ENCODE assay signal across 36 mouse cellular contexts in genomic region chrX:52030146-52030545, GRCm38 (mm10). TPM values are rescaled to one million over a fixed set of nuclear protein-coding genes. Genes with fewer than 3 reads are reported as not detected.
DNase-seq lines count a peak whose midpoint lies in the region; ATAC-seq lines count a peak whose summit lies in the region.
"Had no signal": no experiment of that assay in that cellular context is flagged by ENCODE, and none has a peak within 500 bp of the region (broad histone marks: within the 10 kb centered on the region; RNA-seq: fewer than 3 reads in every experiment).

No protein-coding gene starts in this region.

- H3K9ac ChIP-seq in heart, embryonic 11.5 days (ENCODE audit: low read depth, low read length) = no peak overlapping the region
- no peak overlapping the region for H3K9ac ChIP-seq in embryonic facial prominence, embryonic 13.5 days
- H3K9ac ChIP-seq: forebrain, postnatal 0 days; hindbrain, embryonic 15.5 days; liver, embryonic 13.5 days had no signal

- no peaks in the 10 kb centered on the region for H3K36me3 ChIP-seq in heart, embryonic 11.5 days (ENCODE audit: control insufficient read depth, insufficient read depth, low read length)
- H3K36me3 ChIP-seq in embryonic facial prominence, embryonic 13.5 days = no peaks in the 10 kb centered on the region
- H3K36me3 ChIP-seq: hindbrain, embryonic 10.5 days; hindbrain, embryonic 15.5 days; liver, embryonic 13.5 days had no signal

- H3K27me3 ChIP-seq in heart, embryonic 11.5 days (ENCODE audit: control insufficient read depth, insufficient read depth, low read length) = no peaks in the 10 kb centered on the region
- H3K27me3 ChIP-seq in embryonic facial prominence, embryonic 13.5 days = peaks cover 3% of the 10 kb centered on the region; the same call in 1 of the 2 replicates
- H3K27me3 ChIP-seq: CH12.LX; hindbrain, embryonic 15.5 days; liver, embryonic 13.5 days had no signal

- no peaks in the 10 kb centered on the region for H3K9me3 ChIP-seq in heart, embryonic 11.5 days (replicated peaks; ENCODE audit: control insufficient read depth, low read length)
- H3K9me3 ChIP-seq in embryonic facial prominence, embryonic 13.5 days = no peaks in the 10 kb centered on the region
- H3K9me3 ChIP-seq: hindbrain, embryonic 10.5 days; hindbrain, embryonic 15.5 days; liver, embryonic 13.5 days had no signal

- H3K27ac ChIP-seq in heart, embryonic 11.5 days (ENCODE audit: low read depth, low read length) = no peak overlapping the region
- H3K27ac ChIP-seq in embryonic facial prominence, embryonic 13.5 days = peak overlapping the region; percentile 83
- H3K27ac ChIP-seq: hindbrain, embryonic 10.5 days; hindbrain, embryonic 15.5 days; layer of hippocampus, adult 2 months; liver, embryonic 13.5 days; stomach, postnatal 0 days had no signal

- H3K4me3 ChIP-seq in heart, embryonic 11.5 days (ENCODE audit: low read depth, low read length) = no peak overlapping the region
- H3K4me3 ChIP-seq in embryonic facial prominence, embryonic 13.5 days = no peak overlapping the region
- H3K4me3 ChIP-seq: hindbrain, embryonic 10.5 days; hindbrain, embryonic 15.5 days; layer of hippocampus, adult 2 months; liver, embryonic 13.5 days had no signal

- DNase-seq in heart, postnatal 4 days = peak; percentile 13
- peak; percentile 8 for DNase-seq in NIH3T3 (ENCODE audit: low read depth)
- DNase-seq in gonadal fat pad, adult 2 months (ENCODE audit: low read depth) = peak; percentile 24
- DNase-seq in right cerebral cortex, adult 18-20 months = no peak
- no peak for DNase-seq in B cell, adult 2 months
- DNase-seq: adrenal gland, adult 8-10 months; cerebellum, adult 8-10 months; cerebellum, postnatal 36 days; forebrain, postnatal 0 days; heart, postnatal 10 days; kidney, adult 18-20 months; kidney, postnatal 36 days; liver, embryonic 13.5 days; lung, adult 18-20 months; lung, postnatal 10 days; midbrain, embryonic 14.5 days; thymus, adult 18-20 months; thymus, postnatal 25 days had no signal

- WGBS in heart, embryonic 11.5 days (ENCODE audit: insufficient replicate concordance) = 64% methylated on average over 7 of the region's 7 CpGs
- 41% methylated on average over 7 of the region's 7 CpGs for WGBS in embryonic facial prominence, embryonic 13.5 days

- no peak for ATAC-seq in heart, embryonic 11.5 days (replicated peaks; ENCODE audit: insufficient number of reproducible peaks, low FRiP score, low TSS enrichment)
- 0 out of 2 replicates have a peak, but pooled peaks have one; percentile 59 for ATAC-seq in embryonic facial prominence, embryonic 13.5 days (ENCODE audit: insufficient number of reproducible peaks, insufficient read depth, low FRiP score, low TSS enrichment, low read depth)
- ATAC-seq: forebrain, postnatal 0 days; inflammation-experienced regulatory T-cells, adult 6 months had no signal

- H3K4me2 ChIP-seq in heart, embryonic 11.5 days = no peak overlapping the region
- H3K4me2 ChIP-seq in embryonic facial prominence, embryonic 13.5 days = 0 out of 2 replicates have a peak overlapping the region, but pooled peaks have one; percentile 20
- H3K4me2 ChIP-seq: hindbrain, embryonic 15.5 days; liver, embryonic 13.5 days had no signal

- no peaks in the 10 kb centered on the region for H3K4me1 ChIP-seq in heart, embryonic 11.5 days (ENCODE audit: control insufficient read depth, insufficient read depth, low read length)
- H3K4me1 ChIP-seq in embryonic facial prominence, embryonic 13.5 days = peaks cover 7% of the 10 kb centered on the region; the same call in 1 of the 2 replicates
- H3K4me1 ChIP-seq: hindbrain, embryonic 10.5 days; hindbrain, embryonic 15.5 days; liver, embryonic 13.5 days had no signal

RNA-seq across cellular contexts. Expression of gene 1700080O16Rik, which starts 57.6 kb away (rescaled TPM):
- not detected for total RNA-seq in heart, postnatal 4 days (2021)
- polyA plus RNA-seq in heart, embryonic 11.5 days (2014; fragmentation: Nextera tagmentation; extraction: Ambion mirVana) = not detected in 2 replicates
- polyA plus RNA-seq in embryonic facial prominence, embryonic 13.5 days (2015; fragmentation: Nextera tagmentation; extraction: Ambion mirVana) = not detected in 2 replicates
- 0.08 and 0.14 TPM in 2 replicates for polyA plus RNA-seq in gonadal fat pad, adult 2 months (2012; rRNA removed)
- total RNA-seq: adrenal gland, adult 8-10 months; adrenal gland, postnatal 4 days; CH12.LX; forebrain, postnatal 0 days; gastrocnemius, adult 8-10 months; gastrocnemius, postnatal 4 days; heart, postnatal 10 days; layer of hippocampus, adult 2 months; layer of hippocampus, postnatal 25 days; monocyte, adult 5-6 weeks had no signal
- polyA plus RNA-seq: forebrain, embryonic 11.5 days; forebrain, postnatal 0 days; hindbrain, embryonic 10.5 days; hindbrain, embryonic 15.5 days; inflammation-experienced regulatory T-cells, adult 6 months; kidney, embryonic 16.5 days; limb, embryonic 11.5 days; liver, embryonic 13.5 days; midbrain, embryonic 14.5 days; neural tube, embryonic 14.5 days; spleen, adult 2 months; stomach, postnatal 0 days had no signal

Comparison
In these comparisons a context has a peak if more than half of its experiments do, and no peak if none do; other contexts are left out.
1. DNase-seq: peak in heart, postnatal 4 days (single experiment), NIH3T3 (single experiment) and gonadal fat pad, adult 2 months (single experiment); none in right cerebral cortex, adult 18-20 months (single experiment) and B cell, adult 2 months (0 of 2).